Mouse (Mus musculus) erythroblast, embryonic 14.5 days (primary cell): ENCODE measurements around the gene Adpgk.

Experiments used
- GATA1 ChIP-seq: IDR thresholded peaks from 2 replicates; pipeline ENCODE4 v1.6.1; 2012; ENCODE audit warnings: low read length, inconsistent platforms, mixed read lengths
- TAL1 ChIP-seq: IDR thresholded peaks from 3 replicates; pipeline ENCODE4 v1.6.1; 2012; ENCODE audit warnings: low read length, inconsistent platforms, mixed read lengths

DNA sequence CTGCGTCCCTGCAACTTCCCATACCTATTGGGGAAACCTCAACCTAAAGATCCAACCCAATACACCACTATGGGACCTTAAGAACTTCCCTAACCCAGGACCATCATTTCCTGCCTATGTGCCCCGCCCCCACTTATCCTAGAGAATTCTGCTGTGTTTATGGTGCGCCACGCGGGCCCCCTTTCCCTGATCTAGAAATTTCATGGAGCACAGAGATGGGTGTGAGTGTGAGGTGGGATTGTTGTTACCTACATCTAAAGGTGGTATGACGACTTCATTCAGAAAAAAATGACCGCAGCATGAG, 8.7 kb upstream of the Adpgk start:
- TF ChIP-seq TAL1: no peak
- no peak for TF ChIP-seq GATA1
